Mouse (Mus musculus) left cerebral cortex, postnatal 36 days (tissue): ENCODE results near the gene Gpr19. TPM values are rescaled to one million over a fixed set of nuclear protein-coding genes. Genes with fewer than 3 reads are reported as not detected.

Experiments used
- DNase-seq, 2 experiments: peaks; one replicate each; pipeline ENCODE4 v3.0.0; 2021 to 2022; ENCODE audit warnings: low spot score in 2 of 2, mixed read lengths in 1 of 2
- intact Hi-C: fragments of 180-260 bp; cut with DNase I; formaldehyde crosslinking; loops from one replicate; pipeline ENCODE4 v1.15.1; 2025
- total RNA-seq, 2 experiments: library from RNA; stranded (reverse); gene quantifications; 2 replicates each; pipeline ENCODE4 v1.2.3; 2021

Gene Gpr19
- total RNA-seq, 2 experiments from 2014 or later, result 20.2 to 24.9 TPM

DNA sequence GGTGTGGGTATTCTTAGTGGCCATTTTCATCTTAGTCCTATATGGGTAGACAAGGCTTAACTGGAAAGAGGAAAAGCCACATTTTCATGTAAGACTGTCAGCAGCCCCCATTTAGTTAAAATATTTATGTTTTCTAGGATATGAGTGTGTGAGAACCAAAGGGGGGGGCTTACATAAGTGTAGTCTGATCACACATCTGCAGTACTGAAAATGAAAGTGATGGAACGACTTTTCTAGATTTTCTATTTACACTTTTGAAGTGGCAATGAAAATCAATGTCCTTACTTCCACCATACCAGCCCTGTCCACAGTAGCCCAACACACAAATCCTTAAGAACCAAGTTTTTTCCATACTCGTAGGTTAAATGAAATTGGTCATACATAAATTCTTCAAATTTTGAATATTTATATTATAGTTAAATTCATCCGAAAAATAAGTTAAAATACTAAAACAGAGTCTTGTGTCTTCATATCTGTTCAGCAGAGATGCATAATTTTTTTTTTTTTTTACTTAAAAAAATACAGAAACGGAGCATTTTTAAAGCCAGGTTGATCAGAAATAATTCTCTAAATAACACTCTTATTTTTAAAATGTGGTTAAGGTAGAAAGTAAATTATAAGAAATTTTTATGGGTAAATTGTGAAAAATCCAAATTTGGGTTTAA, 27.4 kb upstream of the Gpr19 start:
- no peak for DNase-seq
- intact Hi-C loops, result no loop called here

DNA sequence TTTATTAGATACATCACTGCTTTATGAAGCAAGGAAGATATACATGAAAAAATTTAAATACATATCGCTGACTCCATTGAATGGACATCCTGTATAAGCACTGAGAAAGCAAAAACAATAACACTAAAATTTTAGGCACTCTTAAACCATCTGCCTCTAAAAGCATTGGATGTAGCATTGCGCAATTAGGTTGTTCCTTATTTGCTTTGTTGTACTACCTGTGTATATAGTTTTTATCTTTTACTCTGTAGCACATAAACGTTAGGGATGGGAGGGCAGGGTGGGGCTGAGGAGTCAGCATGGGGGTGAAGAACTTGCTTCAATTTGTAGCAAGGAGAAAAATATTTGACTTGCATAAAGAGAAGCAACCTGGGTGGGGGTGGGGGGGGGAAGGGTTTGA, 25.9 kb upstream of the Gpr19 start:
- DNase-seq, result no peak
- intact Hi-C loops, result no loop called here

- no peak for DNase-seq
- intact Hi-C loops, result no loop called here
Measured at GRCm38 (mm10) chr6:134923670-134924069, 25.3 kb upstream of the Gpr19 start.

GRCm38 (mm10) chr6:134922511-134923195, 24.3 kb upstream of the Gpr19 start:
- no peak for DNase-seq
- intact Hi-C loops, result no loop called here

DNA sequence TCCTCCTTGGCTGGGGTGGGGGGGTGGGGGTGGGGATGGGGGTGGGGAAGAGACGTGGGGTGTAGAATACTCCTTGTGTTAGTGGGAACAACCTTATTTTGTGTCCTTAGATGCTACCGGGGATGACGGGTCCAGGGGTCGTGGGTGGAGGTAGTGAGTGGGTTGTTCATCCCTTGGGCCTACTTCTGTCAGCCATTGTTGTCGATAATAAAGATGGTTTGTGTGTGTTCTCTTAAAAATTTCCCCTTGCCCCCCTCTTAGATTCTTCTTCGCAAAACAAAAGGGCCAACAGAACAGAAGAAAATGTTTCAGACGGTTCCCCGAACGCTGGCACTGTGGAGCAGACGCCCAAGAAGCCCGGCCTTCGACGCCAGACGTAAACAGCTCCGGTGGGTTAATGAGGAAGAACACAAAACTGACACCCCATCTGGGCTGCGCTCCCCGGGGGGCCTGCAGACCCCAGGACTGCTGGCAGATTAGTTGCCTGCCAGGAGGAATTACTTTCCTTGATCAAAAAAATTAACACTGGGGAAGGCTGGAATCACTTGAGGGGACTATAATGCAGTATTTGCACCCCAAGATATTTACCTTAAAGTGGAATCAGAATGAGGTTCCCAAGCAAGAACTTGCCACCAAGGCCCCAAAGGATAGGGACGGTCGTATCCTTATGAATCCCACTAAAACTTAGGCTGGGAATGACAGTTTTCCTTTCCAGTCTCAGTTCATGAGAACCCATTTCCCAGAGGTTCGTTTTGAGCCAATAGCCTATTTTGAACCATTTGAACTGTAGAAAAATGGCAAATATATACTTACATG, 23.5 kb upstream of the Gpr19 start:
- intact Hi-C loops, result loop anchor here (2.0 kb wide), 1 partner anchor 35 kb away; no protein-coding TSS in a partner anchor
- no peak for DNase-seq

- intact Hi-C loops, result loop anchor here (2.0 kb wide), 1 partner anchor 34 kb away; no protein-coding TSS in a partner anchor
- peak; percentile 54 to 64 for DNase-seq
Measured at GRCm38 (mm10) chr6:134921014-134921694, 22.8 kb upstream of the Gpr19 start.

DNA sequence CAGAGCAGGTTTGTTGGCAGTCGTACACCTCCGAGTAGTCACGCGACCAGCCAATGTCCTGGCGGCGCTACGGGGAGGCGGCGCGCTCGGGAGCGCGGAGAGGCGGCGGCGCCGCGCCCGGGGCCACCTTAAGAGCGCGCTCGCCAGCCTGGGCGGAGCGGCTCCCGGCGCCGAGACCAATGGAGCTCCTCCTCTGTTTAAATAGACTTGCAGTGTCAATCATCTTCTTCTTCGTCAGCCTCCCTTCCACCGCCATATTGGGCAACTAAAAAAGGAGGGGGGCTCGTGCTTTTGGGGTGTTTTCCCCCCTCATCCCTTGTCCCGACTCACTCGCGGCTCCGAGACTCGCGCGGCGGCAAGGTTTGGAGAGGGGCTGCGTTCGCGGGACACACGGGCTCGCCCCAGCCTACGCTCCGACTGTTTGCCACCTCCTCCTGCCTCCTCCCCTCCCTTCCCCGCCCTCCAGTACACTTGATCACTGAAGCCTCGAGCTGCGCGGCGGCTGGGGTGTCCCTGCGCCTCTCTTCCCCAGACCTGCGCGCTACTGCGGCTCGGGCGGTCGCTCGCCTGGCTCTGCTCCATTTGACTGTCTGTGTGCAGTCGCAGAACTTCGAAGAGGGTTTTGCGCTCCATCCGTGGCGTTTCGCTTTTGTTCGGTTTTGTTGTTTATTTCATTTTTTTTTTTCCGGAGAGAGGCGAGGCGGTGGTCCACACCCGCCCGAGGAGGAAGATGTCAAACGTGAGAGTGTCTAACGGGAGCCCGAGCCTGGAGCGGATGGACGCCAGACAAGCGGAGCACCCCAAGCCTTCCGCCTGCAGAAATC, 22.0 kb upstream of the Gpr19 start, which contains the start of gene Cdkn1b:
Cdkn1b (plus strand) TSS at position 212 of the 824 bp plus-strand sequence.
- peak; percentile 89 to 92 for DNase-seq
- intact Hi-C loops, result loop anchor here (1.0 to 2.0 kb wide), 2 partner anchors 22 to 34 kb away; partner anchors contain the start of gene Gpr19

DNA sequence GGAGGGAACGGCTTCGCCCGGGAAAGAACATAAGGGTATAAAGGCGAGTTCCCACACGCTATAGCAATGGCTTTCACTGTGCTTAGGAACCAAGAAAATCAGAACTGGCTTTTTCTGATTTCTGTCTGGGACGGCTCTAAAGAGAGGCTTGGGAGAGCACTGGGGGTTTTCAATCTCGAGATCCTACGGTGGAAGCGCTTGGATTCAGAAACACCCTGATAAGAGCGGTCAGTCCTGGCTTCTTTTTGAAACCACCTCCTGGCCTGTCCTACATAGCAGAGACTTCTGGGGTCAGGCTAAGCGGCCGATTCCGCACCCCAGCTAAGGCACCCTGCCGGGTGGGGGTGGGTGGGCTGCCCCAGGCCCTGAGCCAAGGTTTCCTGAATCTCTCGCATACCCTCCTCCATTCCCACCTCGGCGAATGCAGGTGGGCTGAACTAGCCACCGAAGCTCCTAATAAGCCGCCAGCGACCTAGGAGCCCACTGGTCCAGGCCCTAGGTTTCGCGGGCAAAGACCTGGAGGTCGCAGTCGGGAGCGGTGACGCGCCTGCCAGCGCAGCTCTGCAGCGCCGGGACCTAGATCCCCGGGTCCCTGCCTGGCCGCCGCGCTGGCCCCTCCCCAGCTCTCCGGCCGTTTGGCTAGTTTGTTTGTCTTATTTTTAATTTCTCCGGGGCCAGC, 21.3 kb upstream of the Gpr19 start:
- intact Hi-C loops, result loop anchor here (1.0 to 2.0 kb wide), 2 partner anchors 21 to 33 kb away; partner anchors contain the start of gene Gpr19
- DNase-seq, result no peak

DNA sequence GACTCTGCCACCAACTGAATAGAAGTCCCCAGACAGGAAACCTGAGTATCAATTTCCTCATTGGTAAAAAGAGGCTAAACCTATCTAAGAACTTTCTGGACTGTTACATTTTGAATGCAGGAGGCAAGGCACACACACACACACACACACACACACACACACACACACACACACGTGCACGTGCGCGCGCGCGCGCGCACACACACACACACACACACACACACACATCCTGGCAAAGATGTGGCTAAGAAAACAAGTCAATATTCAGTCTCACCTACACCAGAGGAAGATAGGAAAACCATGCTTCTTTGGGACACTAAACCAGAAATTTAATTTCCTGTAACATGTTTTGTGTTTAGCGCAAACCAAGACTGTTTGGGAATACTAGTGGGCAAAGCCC, 20.4 kb upstream of the Gpr19 start:
- intact Hi-C loops, result no loop called here
- no peak for DNase-seq

DNA sequence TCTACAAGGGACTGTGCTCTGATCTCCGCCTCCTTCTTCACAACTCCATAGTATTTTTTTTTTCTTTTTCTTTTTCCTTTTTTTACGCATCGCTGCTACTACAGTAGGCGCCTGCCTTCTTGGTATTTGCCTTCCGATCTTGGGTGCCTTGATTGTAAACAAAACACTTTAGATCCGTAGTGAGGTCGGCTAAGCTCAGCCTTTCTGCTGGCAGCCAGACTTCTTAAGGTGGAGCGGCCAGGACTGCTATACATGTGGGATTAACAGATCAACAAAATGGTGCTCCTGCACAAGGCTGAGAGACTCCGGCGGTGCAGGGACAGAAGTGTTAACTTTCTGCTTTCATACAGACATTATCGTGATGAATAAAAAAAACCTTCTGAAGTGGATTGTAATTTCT, 18.7 kb upstream of the Gpr19 start:
- intact Hi-C loops, result no loop called here
- peak; percentile 28 to 41 for DNase-seq

DNA sequence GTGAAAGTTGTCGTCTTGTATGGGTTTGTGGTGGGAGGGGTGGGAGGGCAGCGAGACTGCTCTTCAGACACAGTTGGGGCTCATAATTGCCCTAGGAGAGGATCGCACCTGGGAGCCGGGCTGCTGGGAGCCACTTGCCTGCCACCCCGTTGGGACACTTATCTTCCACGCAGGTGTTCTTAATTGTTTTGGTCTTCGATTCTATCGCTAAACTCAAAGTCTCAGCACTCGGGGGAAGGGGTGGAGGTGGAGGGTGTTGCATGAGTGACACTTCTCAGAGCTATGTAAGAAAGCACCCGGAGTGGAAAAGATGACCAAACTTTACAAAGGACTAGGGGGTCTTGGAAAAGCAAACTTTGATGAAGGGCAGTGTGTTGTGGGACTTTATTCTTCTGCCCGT, 18.3 kb upstream of the Gpr19 start:
- intact Hi-C loops, result no loop called here
- DNase-seq, result no peak

GRCm38 (mm10) chr6:134914523-134914922, 16.1 kb upstream of the Gpr19 start:
- intact Hi-C loops, result no loop called here
- no peak for DNase-seq

DNA sequence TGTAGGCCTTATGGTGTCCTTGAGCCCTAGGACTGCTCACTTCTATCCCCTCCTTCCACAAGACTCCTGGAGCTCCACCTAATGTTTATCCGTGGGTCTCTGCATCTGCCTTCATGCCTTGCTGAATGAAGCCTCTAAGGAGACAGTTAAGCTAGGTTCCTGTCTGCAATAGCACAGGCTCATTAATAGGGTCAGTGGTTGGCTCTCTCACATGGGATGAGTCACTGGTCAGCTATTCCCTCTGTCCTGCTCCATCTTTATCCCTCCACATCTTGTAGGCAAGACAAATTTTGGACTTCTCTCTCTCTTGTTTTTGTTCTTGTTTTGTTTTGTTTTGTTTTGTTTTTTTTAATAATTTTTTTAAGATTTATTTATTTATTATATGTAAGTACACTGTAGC, 7.4 kb upstream of the Gpr19 start:
- no peak for DNase-seq
- intact Hi-C loops, result no loop called here

DNA sequence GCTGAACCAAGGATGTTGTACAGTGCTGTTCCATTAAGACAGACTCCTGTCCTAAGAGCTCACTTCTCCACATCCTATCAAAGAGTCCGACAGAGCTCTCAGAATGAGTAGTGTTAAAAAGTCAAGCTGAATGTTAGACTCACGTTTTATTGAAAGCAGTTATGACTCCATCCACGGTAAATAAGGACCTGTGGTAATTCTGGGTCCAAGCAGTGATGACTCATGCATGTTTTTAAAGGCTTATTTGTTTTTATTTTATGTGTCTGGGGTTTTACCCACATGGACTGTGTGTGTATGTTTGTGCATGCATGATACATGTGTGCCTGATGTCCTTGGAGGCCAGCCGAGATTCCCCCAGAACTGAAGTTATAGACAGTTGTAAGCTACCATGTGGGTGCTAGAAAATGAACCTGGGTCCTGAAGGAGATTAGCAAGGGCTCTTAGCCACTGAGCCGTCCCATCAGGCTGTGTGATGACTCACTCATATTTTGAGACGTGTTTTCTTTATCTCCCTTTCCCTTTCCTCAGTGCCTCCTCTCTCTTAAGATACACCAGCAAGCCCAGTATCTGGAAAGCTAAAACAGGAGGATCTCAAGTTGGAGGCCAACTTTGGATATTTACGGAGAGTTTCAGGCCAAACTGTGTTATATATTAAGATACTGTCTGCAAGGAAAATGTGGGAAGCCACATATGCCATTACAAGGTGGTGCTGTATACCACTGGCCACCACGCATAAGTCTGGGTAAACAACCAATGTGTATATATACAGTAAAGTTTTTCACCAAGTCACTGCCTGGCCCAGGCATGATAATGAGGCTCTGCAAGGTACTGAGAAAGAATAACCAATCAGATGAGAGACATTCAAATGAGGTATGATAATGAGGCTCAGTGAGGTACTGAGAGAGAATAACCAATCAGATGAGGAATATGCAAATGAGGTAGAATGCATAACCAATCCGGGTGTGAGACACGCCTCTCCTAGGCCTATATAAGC, 5.8 kb upstream of the Gpr19 start:
- no peak for DNase-seq
- intact Hi-C loops, result no loop called here

DNA sequence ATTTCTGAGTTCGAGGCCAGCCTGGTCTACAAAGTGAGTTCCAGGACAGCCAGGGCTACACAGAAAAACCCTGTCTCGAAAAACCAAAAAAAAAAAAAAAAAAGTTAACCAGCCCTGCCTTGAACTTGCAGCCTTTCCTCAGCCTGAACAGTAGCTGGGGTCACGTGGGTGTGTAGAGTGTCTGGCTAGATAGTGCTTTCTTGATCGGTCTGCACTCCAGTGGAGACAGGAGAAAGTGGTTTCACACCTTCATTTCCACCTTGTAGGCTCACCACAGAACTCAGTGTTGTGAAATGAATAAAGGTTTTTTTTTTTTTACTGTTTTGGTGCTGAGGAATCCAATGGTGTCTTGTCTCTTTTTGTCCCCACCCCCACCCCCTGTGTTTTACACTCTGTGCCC, 5.0 kb upstream of the Gpr19 start:
- no peak for DNase-seq
- intact Hi-C loops, result no loop called here

DNA sequence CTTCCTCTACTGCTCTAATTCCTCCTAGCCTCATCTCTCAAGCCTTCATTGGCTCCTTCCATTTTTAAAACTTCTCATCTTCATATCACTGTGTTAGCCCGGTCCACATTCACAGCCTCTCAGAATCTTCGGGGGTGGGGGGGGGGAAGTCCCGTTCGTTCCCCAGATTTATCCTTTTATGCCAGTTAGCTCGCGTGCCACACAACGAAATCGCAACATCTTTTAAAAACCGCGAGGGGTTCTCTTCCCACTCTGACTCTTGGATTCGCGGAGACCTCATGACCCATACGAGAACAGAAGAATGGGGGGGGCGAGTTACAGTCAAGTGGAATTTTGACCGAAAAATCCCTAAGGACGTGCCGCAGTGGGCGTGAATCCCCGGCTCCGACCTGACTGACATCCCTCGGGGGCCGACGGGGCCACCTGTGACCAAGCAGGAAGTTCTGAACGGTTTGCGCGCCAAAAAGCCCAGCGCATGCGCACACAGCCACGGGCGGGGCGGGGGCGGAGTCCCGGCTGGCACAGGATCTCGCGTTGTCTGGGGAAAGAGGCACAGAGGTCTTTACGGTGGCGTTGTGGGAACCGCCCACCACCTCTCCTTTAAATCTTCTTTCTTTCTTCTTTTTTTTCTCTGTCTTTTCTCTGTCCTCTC, 809 bp downstream of the Gpr19 start:
- peak; percentile 92 to 93 for DNase-seq
- intact Hi-C loops, result loop anchor here (1.0 kb wide), 1 partner anchor 23 kb away; the partner anchor contains the start of gene Cdkn1b
